Mouse (Mus musculus): ENCODE measurements around the gene Fchsd2. TPM values are rescaled to one million over a fixed set of nuclear protein-coding genes. Genes with fewer than 3 reads are reported as not detected.

The Fchsd2 gene
- total and polyA plus RNA-seq, 2 experiments: 8.9 to 43.0 TPM

- TF ChIP-seq CTCF (IDR thresholded peaks at IDR 0.05; ENCODE audit: low read depth, low read length): no peak
- H3K27ac ChIP-seq (replicated peaks; ENCODE audit: insufficient read depth, low read depth, low read length): 0 out of 2 replicates have a peak overlapping the region, but pooled peaks have one; percentile 6
- H3K27me3 ChIP-seq (ENCODE audit: control insufficient read depth, insufficient read depth, low read length): no peaks in the 10 kb centered on the region
- H3K4me1 ChIP-seq (ENCODE audit: control insufficient read depth, insufficient read depth, low read length): peaks cover 18% of the 10 kb centered on the region
- 0 out of 2 replicates have a peak overlapping the region, but pooled peaks have one; percentile 5 for H3K9ac ChIP-seq (ENCODE audit: low read depth, low read length)
- no peak overlapping the region for H3K4me3 ChIP-seq (ENCODE audit: insufficient read depth, low read depth, low read length)
- WGBS: 31% methylated on average over 9 of the region's 9 CpGs
- no peaks in the 10 kb centered on the region for H3K79me2 ChIP-seq (ENCODE audit: control insufficient read depth, insufficient read depth, low read length)
- H3K36me3 ChIP-seq (ENCODE audit: control insufficient read depth, insufficient read depth, low read length): no peaks in the 10 kb centered on the region
- DNase-seq (ENCODE audit: extremely low read depth, low read depth, low spot score): peak; percentile 57
These were observed 9.0 kb upstream of the Fchsd2 start for GRCm38 (mm10) chr7:101083562-101084166.

DNA sequence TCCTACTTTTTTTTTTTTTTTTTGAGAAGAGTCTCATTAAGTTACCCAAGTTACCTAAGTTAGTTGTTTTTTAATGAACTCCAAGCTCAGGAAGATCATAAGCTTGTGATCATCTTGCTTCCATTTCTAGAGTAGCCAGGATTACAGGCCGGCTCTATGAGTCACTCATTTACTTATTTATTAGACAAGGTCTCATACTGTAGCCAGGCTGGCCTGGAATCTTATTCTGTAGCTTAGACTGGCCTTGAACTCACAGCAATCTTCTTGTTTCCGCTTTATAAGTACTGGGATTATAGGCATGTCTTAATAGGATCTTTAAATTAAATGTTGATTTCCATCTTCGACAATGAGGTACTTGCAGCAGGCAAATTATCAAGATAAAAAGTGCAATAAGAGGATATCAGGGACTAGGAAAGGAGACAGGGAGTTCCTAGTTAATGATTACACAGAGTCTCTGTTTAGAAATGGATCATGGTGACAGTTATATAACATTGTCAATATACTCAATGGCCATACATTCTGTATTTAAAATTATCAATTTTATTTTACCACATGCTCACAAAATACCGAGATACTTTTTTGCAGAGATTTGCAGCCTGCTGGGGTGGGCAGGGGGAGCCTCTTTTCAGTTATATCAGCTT, 7.7 kb upstream of the Fchsd2 start:
- Histone ChIP-seq H3K4me1 (ENCODE audit: control insufficient read depth, insufficient read depth, low read length) (peaks cover 18% of the 10 kb centered on the region), H3K36me3 (ENCODE audit: control insufficient read depth, insufficient read depth, low read length) (no peaks in the 10 kb centered on the region), H3K27ac (replicated peaks; ENCODE audit: insufficient read depth, low read depth, low read length) (peak overlapping the region; percentile 86), H3K27me3 (ENCODE audit: control insufficient read depth, insufficient read depth, low read length) (no peaks in the 10 kb centered on the region), H3K79me2 (ENCODE audit: control insufficient read depth, insufficient read depth, low read length) (no peaks in the 10 kb centered on the region), H3K9ac (ENCODE audit: low read depth, low read length) (no peak overlapping the region), H3K4me3 (ENCODE audit: insufficient read depth, low read depth, low read length) (no peak overlapping the region)
- WGBS: 24% methylated on average over 4 of the region's 4 CpGs
- TF ChIP-seq CTCF (IDR thresholded peaks at IDR 0.05; ENCODE audit: low read depth, low read length) (no peak), POLR2A (IDR thresholded peaks at IDR 0.05; ENCODE audit: extremely low read depth, insufficient read depth, low read length) (no peak)
- peak; percentile 86 for DNase-seq (ENCODE audit: extremely low read depth, low read depth, low spot score)

DNA sequence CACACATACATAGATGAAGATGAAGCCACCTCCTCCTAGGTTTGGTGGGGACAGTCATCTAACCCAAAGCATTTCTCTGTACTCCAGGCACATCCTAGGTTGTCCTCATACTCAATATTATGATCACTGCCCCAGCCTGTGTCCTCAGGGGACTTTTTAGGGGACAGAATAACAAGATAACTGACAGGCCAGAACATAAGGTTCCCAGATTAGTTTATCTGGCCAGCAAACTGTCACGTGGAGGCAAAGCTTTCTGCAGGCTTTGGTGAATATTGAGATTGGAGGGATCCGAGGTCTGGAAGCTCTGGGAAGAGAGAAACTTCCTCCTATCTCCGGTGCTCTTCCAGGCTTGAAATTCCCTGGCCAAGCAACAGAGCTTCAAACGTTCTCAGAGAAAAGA, 6.9 kb upstream of the Fchsd2 start:
- no peak overlapping the region for H3K9ac ChIP-seq (ENCODE audit: low read depth, low read length)
- TF ChIP-seq POLR2A (IDR thresholded peaks at IDR 0.05; ENCODE audit: extremely low read depth, insufficient read depth, low read length): no peak
- no peak for TF ChIP-seq CTCF (IDR thresholded peaks at IDR 0.05; ENCODE audit: low read depth, low read length)
- peak; percentile 60 for DNase-seq (ENCODE audit: extremely low read depth, low read depth, low spot score)
- H3K4me1 ChIP-seq (ENCODE audit: control insufficient read depth, insufficient read depth, low read length): peaks cover 18% of the 10 kb centered on the region
- peak overlapping the region; percentile 64 for H3K27ac ChIP-seq (replicated peaks; ENCODE audit: insufficient read depth, low read depth, low read length)
- H3K4me3 ChIP-seq (ENCODE audit: insufficient read depth, low read depth, low read length): no peak overlapping the region
- no peaks in the 10 kb centered on the region for H3K27me3 ChIP-seq (ENCODE audit: control insufficient read depth, insufficient read depth, low read length)
- no peaks in the 10 kb centered on the region for H3K79me2 ChIP-seq (ENCODE audit: control insufficient read depth, insufficient read depth, low read length)
- no peaks in the 10 kb centered on the region for H3K36me3 ChIP-seq (ENCODE audit: control insufficient read depth, insufficient read depth, low read length)
- 23% methylated on average over 4 of the region's 4 CpGs for WGBS

- Histone ChIP-seq H3K9ac (ENCODE audit: low read depth, low read length) (no peak overlapping the region), H3K79me2 (ENCODE audit: control insufficient read depth, insufficient read depth, low read length) (no peaks in the 10 kb centered on the region), H3K4me3 (ENCODE audit: insufficient read depth, low read depth, low read length) (no peak overlapping the region), H3K27me3 (ENCODE audit: control insufficient read depth, insufficient read depth, low read length) (no peaks in the 10 kb centered on the region), H3K4me1 (ENCODE audit: control insufficient read depth, insufficient read depth, low read length) (peaks cover 15% of the 10 kb centered on the region), H3K27ac (replicated peaks; ENCODE audit: insufficient read depth, low read depth, low read length) (0 out of 2 replicates have a peak overlapping the region, but pooled peaks have one; percentile 19), H3K36me3 (ENCODE audit: control insufficient read depth, insufficient read depth, low read length) (no peaks in the 10 kb centered on the region)
- 79% methylated on average over 4 of the region's 4 CpGs for WGBS
- TF ChIP-seq CTCF (IDR thresholded peaks at IDR 0.05; ENCODE audit: low read depth, low read length): no peak
- no peak for DNase-seq (ENCODE audit: extremely low read depth, low read depth, low spot score)
These were observed 4.0 kb upstream of the Fchsd2 start for GRCm38 (mm10) chr7:101088687-101089086.

- H3K27me3 ChIP-seq (ENCODE audit: control insufficient read depth, insufficient read depth, low read length): no peaks in the 10 kb centered on the region
- TF ChIP-seq POLR2A (IDR thresholded peaks at IDR 0.05; ENCODE audit: extremely low read depth, insufficient read depth, low read length) (no peak), CTCF (IDR thresholded peaks at IDR 0.05; ENCODE audit: low read depth, low read length) (no peak)
- H3K36me3 ChIP-seq (ENCODE audit: control insufficient read depth, insufficient read depth, low read length): no peaks in the 10 kb centered on the region
- no peak overlapping the region for H3K4me3 ChIP-seq (ENCODE audit: insufficient read depth, low read depth, low read length)
- H3K9ac ChIP-seq (ENCODE audit: low read depth, low read length): no peak overlapping the region
- no peaks in the 10 kb centered on the region for H3K79me2 ChIP-seq (ENCODE audit: control insufficient read depth, insufficient read depth, low read length)
- H3K4me1 ChIP-seq (ENCODE audit: control insufficient read depth, insufficient read depth, low read length): peaks cover 12% of the 10 kb centered on the region
- 77% methylated on average over 3 of the region's 3 CpGs for WGBS
- no peak for DNase-seq (ENCODE audit: extremely low read depth, low read depth, low spot score)
- no peak overlapping the region for H3K27ac ChIP-seq (replicated peaks; ENCODE audit: insufficient read depth, low read depth, low read length)
These were observed 3.4 kb upstream of the Fchsd2 start for GRCm38 (mm10) chr7:101089242-101089641.

DNA sequence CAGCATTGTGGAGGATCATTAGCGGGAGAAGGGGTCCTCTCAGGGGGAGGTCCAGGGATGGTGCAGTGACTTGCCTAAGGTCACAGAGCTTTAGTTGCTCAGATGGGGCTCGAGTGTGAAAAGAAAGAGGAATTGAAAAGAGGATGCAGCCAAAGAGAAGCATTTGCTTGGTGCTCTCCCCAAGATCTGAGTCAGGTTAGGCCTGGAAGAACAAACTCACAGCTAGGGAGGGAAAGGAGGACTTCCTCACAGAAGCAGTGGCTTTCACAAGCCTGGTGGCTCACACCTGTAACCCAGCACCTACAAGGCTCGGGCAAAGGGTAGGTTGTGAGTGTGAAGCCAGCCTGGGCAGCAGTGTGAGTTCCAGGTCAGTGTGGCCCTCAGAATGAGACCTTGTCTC, 568 bp downstream of the Fchsd2 start:
- Histone ChIP-seq H3K27ac (replicated peaks; ENCODE audit: insufficient read depth, low read depth, low read length) (no peak overlapping the region), H3K36me3 (ENCODE audit: control insufficient read depth, insufficient read depth, low read length) (no peaks in the 10 kb centered on the region), H3K4me3 (ENCODE audit: insufficient read depth, low read depth, low read length) (no peak overlapping the region), H3K79me2 (ENCODE audit: control insufficient read depth, insufficient read depth, low read length) (no peaks in the 10 kb centered on the region), H3K9ac (ENCODE audit: low read depth, low read length) (no peak overlapping the region), H3K27me3 (ENCODE audit: control insufficient read depth, insufficient read depth, low read length) (no peaks in the 10 kb centered on the region), H3K4me1 (ENCODE audit: control insufficient read depth, insufficient read depth, low read length) (no peaks in the 10 kb centered on the region)
- TF ChIP-seq CTCF (IDR thresholded peaks at IDR 0.05; ENCODE audit: low read depth, low read length): no peak
- TF ChIP-seq POLR2A (IDR thresholded peaks at IDR 0.05; ENCODE audit: extremely low read depth, insufficient read depth, low read length): no peak
- 65% methylated on average over 3 of the region's 3 CpGs for WGBS
- no peak for DNase-seq (ENCODE audit: extremely low read depth, low read depth, low spot score)
